30 mouse cellular contexts compared by ENCODE assay signal in the genomic region with DNA sequence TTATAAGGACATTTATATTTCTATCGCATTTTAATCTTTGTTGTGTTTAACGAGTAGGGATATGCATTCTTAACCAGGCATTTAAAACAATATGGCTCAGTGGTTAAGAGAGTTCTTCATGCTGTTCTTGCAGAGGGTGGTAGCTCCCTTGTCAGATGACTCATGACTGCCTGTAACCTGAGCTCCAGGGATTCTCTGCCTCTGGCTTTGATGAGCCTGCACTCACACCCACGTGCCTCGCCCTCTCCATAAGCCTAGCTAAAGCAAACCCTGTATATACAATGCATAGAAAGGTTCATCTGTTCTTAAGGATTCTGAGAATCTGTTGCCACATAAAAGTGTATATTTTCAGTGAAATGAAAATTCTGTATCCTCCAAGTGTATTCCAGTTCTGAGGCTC. TPM values are rescaled to one million over a fixed set of nuclear protein-coding genes. Genes with fewer than 3 reads are reported as not detected.
A peak's percentile ranks its signal among the peaks of the same experiment; 100 is the strongest.
DNase-seq lines count a peak whose midpoint lies in the region; ATAC-seq lines count a peak whose summit lies in the region.
"Had no signal": no experiment of that assay in that cellular context is flagged by ENCODE, and none has a peak within 500 bp of the region (broad histone marks: within the 10 kb centered on the region; RNA-seq: fewer than 3 reads in every experiment).

No protein-coding gene starts in this region.

- DNase-seq in kidney, adult 18-20 months = no peak
- DNase-seq in ES-CJ7 (ENCODE audit: low read depth, low spot score) (peak; percentile 28), ZHBTc4 (ENCODE audit: low read depth, low spot score) (peak; percentile 44)
- no peak for DNase-seq in urinary bladder, adult 18-20 months (ENCODE audit: low spot score in 2 of 2)
- no peak for DNase-seq in lung, postnatal 10 days
- no peak for DNase-seq in gastrocnemius, postnatal 4 days (ENCODE audit: low spot score in 2 of 2)
- DNase-seq: adrenal gland, postnatal 25 days; cerebellum, adult 9-11 months; gastrocnemius, postnatal 25 days; heart, postnatal 36 days; kidney, adult 9 months; layer of hippocampus, postnatal 36 days; liver, postnatal 0 days; lung, postnatal 14 days; midbrain, embryonic 14.5 days; right cerebral cortex, postnatal 14 days had no signal

- H3K27me3 ChIP-seq in kidney, embryonic 16.5 days (ENCODE audit: insufficient read depth, low read length) = no peaks in the 10 kb centered on the region
- H3K27me3 ChIP-seq: heart, embryonic 15.5 days; hindbrain, embryonic 15.5 days; intestine, embryonic 15.5 days; neural tube, embryonic 12.5 days had no signal

- peak; percentile 70; the same call in 1 of the 2 replicates for ATAC-seq in kidney, embryonic 16.5 days (ENCODE audit: low FRiP score, low TSS enrichment)
- ATAC-seq: intestine, embryonic 15.5 days; liver, postnatal 0 days had no signal

- H3K9me3 ChIP-seq in kidney, embryonic 16.5 days (ENCODE audit: low read length) = no peaks in the 10 kb centered on the region
- H3K9me3 ChIP-seq: heart, embryonic 15.5 days; hindbrain, embryonic 15.5 days; intestine, embryonic 15.5 days; neural tube, embryonic 12.5 days had no signal

- no peak overlapping the region for H3K4me3 ChIP-seq in kidney, embryonic 16.5 days (ENCODE audit: low read length)
- H3K4me3 ChIP-seq: heart, embryonic 15.5 days; hindbrain, embryonic 15.5 days; intestine, embryonic 15.5 days; neural tube, embryonic 12.5 days had no signal

- whole genome bisulfite sequencing in kidney, embryonic 16.5 days = 33% methylated on average over 4 of the region's 4 CpGs

- H3K36me3 ChIP-seq in kidney, embryonic 16.5 days (ENCODE audit: insufficient read depth, low read length) = peaks cover 27% of the 10 kb centered on the region

- no peaks in the 10 kb centered on the region for H3K4me1 ChIP-seq in kidney, embryonic 16.5 days (ENCODE audit: insufficient read depth, low read length)
- H3K4me1 ChIP-seq: heart, embryonic 15.5 days; hindbrain, embryonic 15.5 days; intestine, embryonic 15.5 days; neural tube, embryonic 12.5 days had no signal

- H3K27ac ChIP-seq in kidney, embryonic 16.5 days (ENCODE audit: low read length) = no peak overlapping the region
- H3K27ac ChIP-seq: heart, embryonic 15.5 days; hindbrain, embryonic 15.5 days; intestine, embryonic 15.5 days; neural tube, embryonic 12.5 days had no signal

- H3K4me2 ChIP-seq in kidney, embryonic 16.5 days (replicated peaks; ENCODE audit: low read depth, low read length) = no peak overlapping the region
- H3K4me2 ChIP-seq: heart, embryonic 15.5 days; hindbrain, embryonic 15.5 days; intestine, embryonic 15.5 days; neural tube, embryonic 12.5 days had no signal

- H3K9ac ChIP-seq in kidney, embryonic 16.5 days (replicated peaks; ENCODE audit: low read length) = no peak overlapping the region
- H3K9ac ChIP-seq: heart, embryonic 15.5 days; hindbrain, embryonic 15.5 days; intestine, embryonic 15.5 days; liver, postnatal 0 days; neural tube, embryonic 12.5 days had no signal

RNA-seq across cellular contexts. Expression of gene Hsf5, which starts 6.2 kb away (rescaled TPM):
- 0.17 and 0.32 TPM in 2 replicates for polyA plus RNA-seq in kidney, embryonic 16.5 days (2015; fragmentation: Nextera tagmentation; extraction: Ambion mirVana)
- total RNA-seq in gastrocnemius, postnatal 4 days (2021) = under 1 TPM; 0.10 to 0.17 TPM
- total RNA-seq: common myeloid progenitor, adult 5-6 weeks; gastrocnemius, postnatal 25 days; heart, postnatal 36 days had no signal
- polyA plus RNA-seq: liver, postnatal 0 days had no signal

RNA-seq across cellular contexts. Expression of gene Mtmr4, which starts 31.2 kb away (rescaled TPM):
- 41.7 and 42.2 TPM in 2 replicates for polyA plus RNA-seq in kidney, embryonic 16.5 days (2015; fragmentation: Nextera tagmentation; extraction: Ambion mirVana)
- 10 to 100 TPM; 21.5 to 22.4 TPM for total RNA-seq in gastrocnemius, postnatal 4 days (2021)

RNA-seq across cellular contexts. Expression of gene Rnf43, which starts 39.4 kb away (rescaled TPM):
- 7.2 and 8.0 TPM in 2 replicates for polyA plus RNA-seq in kidney, embryonic 16.5 days (2015; fragmentation: Nextera tagmentation; extraction: Ambion mirVana)
- total RNA-seq in gastrocnemius, postnatal 4 days (2021) = under 1 TPM; 0.17 to 0.29 TPM

RNA-seq across cellular contexts. Expression of gene Sept4, which starts 54.5 kb away (rescaled TPM):
- polyA plus RNA-seq in kidney, embryonic 16.5 days (2015; fragmentation: Nextera tagmentation; extraction: Ambion mirVana) = 70.6 and 77.8 TPM in 2 replicates
- total RNA-seq in gastrocnemius, postnatal 4 days (2021) = 10 to 100 TPM; 59.0 to 78.8 TPM

RNA-seq across cellular contexts. Expression of gene Gm11492, which starts 56.7 kb away (rescaled TPM):
- not detected in 2 replicates for polyA plus RNA-seq in kidney, embryonic 16.5 days (2015; fragmentation: Nextera tagmentation; extraction: Ambion mirVana)
- not detected for total RNA-seq in gastrocnemius, postnatal 4 days (2021)
- total RNA-seq: adrenal gland, postnatal 25 days; common myeloid progenitor, adult 5-6 weeks; gastrocnemius, postnatal 25 days; heart, postnatal 36 days; layer of hippocampus, adult 8-10 months; layer of hippocampus, postnatal 36 days; left cerebral cortex, postnatal 10 days; liver, adult 2 months; megakaryocyte, adult 5-6 weeks had no signal
- polyA plus RNA-seq: embryonic facial prominence, embryonic 11.5 days; forebrain, embryonic 11.5 days; heart, embryonic 15.5 days; hindbrain, embryonic 15.5 days; intestine, embryonic 15.5 days; limb, embryonic 11.5 days; liver, postnatal 0 days; midbrain, embryonic 14.5 days; neural tube, embryonic 12.5 days; thymus, postnatal 0 days had no signal

Comparison
In these comparisons a context has a peak if more than half of its experiments do, and no peak if none do; other contexts are left out.
1. DNase-seq: peak in ES-CJ7 (single experiment) and ZHBTc4 (single experiment); none in kidney, adult 18-20 months (single experiment), urinary bladder, adult 18-20 months (0 of 2), lung, postnatal 10 days (single experiment) and gastrocnemius, postnatal 4 days (0 of 2).